Mouse (Mus musculus): ENCODE data around the gene Kmt5c.
A peak's percentile ranks its signal among the peaks of the same experiment; 100 is the strongest.

Gene Kmt5c

DNA sequence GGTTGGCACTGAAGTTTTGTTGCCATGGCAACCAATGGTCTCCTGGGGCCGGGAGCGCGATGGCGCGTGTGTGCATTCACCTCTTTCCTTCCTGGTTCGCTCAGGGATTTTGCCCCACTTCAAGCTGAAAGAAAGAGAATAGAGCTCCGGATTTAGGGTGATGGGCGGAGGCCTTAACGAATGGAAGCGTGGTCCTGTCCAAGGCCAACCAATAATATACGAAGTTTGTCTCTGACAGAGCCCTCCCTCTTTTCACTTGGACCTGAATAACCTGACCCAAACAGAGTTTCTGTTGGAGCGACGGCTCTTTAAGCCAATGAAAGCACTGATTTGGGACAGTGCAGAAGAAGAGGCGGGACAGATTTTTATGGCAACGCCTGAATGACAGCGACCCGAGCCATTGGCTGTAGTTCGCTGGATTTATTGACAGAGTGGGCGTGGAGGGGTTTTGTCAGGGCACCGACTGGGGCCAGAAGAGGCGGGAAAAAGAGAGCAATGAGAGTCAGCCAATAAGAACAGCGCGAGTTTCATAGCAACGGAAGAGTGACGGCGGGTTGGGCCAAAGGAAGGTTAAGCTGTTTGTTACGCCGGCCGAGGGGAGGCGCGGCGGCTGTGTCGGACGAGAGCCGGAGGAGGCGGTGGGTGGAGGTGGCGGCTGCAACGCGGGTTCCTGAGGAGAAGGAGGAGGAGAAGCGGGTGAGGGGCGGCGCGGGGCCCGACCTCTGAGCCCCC, at the start of gene Kmt5c:
Gene Kmt5c (plus strand): TSS at position 572 of the 732 bp plus-strand sequence.
- peak; percentile 99 for DNase-seq

DNA sequence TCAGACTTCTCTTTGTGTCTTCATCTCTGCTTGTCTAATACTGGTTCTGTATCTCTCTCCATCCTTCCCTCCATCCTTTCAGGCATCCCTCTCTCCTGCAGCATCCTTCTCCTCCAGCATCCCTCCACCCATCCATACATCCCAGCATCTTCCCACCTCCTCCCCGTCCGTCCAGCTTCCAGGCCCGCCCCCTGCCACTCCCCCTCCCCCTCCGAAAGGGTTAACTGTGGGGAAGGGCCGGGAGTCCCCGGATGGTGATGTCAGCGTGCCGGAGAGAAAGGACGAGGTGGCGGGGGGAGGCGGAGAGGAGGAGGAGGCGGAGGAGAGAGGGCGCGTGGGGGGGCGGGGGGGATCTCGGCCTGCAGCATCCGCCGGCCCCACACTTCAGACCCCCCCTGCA, 49.5 kb upstream of the Kmt5c start, which contains the start of gene Brsk1:
Gene Brsk1 (plus strand): TSS at position 218 of the 400 bp plus-strand sequence.
- peak; percentile 60 for DNase-seq

DNA sequence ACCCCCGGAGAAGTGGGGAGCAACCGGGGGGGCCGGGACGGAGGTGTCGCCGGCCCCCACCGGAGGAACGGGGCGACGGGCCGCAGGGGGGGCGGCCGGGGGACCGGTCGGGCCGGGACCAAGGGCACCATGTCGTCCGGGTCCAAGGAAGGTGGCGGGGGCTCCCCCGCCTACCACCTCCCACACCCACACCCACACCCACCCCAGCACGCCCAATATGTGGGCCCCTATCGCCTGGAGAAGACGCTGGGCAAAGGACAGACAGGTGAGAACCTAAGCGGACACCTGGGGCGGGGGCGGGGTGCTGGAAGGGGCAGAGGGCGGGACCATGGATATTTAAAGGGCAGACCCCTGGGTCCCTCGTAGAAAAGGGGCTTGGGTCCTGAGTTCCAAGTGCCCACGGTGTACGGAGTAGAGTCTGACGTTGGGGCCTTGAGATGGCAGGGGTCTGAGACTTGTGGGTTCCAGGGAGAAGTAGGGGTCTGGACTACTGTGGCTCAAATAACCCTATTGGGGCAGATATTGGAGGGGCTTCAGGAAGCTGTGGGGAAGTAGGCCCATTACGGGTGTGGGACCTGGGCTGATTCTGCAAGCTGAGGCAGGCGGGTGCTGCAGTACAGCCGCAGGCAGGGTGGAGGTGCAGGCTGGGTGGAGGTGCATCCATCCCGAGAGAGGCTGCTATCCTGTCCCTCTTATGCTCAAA, 48.8 kb upstream of the Kmt5c start:
- no peak for DNase-seq

DNA sequence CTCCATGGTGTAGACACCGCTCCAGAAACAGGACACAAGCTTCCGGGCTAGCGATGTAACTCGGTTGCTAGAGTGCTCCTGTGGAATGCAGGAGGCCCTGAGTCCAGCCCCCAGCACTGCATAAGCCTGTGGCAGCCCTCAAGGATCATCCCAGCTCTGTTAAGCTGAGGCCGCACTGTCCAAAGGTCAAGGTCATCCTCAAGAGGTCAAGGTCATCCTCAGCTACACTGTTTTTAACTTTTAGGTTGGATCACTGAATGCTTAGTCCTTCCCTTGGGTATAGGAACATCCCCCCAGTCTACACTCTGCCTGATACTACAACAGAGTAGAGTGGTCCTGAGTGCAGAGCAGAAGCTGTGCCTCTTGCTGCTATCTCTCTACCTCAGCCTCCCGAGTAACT, 46.9 kb upstream of the Kmt5c start:
- DNase-seq, result no peak

DNA sequence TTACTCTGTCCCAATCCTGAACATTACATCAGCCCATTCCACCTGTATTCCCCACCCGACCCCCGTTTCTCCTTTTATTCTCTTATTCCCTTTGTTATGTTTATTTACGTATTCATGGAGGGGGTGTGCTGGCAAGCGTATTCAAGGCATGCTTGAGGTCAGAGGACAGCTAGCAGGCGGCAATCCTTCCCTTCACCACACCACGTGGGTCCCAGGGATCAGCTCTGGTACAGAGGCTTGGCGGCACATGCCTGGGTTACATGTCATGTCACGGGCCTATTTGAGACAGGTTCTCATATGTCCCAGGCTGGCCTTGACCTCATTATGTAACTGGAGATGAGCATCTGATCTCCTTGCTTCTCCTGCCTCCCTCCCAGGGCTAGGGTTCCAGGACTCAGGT, 37.6 kb upstream of the Kmt5c start:
- DNase-seq, result no peak

DNA sequence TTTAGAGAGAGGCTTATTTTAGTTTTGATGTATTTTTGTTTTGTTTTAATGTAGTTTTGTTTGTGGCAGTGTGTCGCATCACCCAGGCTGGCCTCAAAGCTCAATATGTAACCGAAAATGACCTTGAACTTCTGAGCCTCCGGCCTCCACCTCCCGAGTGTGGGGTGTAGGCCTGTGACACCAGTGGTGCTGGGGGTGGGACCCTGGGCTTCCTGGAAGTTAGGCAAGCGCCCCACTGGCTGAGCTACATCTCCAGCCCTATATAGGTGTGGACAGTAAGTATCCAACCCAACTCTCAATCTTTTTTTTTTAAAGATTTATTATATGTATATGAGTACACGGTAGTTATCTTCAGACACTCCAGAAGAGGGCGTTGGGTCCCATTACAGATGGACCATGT, 36.7 kb upstream of the Kmt5c start:
- no peak for DNase-seq

DNA sequence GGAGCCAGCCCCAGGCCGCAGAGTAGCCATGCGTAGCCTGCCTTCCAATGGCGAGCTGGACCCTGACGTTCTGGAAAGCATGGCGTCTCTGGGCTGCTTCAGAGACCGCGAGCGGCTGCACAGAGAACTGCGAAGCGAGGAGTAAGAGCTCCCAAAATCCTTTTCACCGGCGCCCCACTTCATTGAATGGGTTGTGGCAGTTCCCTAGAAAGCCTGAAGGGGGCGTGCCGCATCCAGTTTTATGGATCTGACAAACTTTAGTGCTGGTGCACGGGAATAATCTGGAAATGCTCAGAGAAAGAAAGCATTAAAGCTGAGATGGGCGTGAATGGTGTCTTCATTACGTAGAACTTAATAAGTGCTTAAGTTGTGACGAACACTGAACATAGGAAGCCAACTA, 34.8 kb upstream of the Kmt5c start:
- DNase-seq, result peak; percentile 30

DNA sequence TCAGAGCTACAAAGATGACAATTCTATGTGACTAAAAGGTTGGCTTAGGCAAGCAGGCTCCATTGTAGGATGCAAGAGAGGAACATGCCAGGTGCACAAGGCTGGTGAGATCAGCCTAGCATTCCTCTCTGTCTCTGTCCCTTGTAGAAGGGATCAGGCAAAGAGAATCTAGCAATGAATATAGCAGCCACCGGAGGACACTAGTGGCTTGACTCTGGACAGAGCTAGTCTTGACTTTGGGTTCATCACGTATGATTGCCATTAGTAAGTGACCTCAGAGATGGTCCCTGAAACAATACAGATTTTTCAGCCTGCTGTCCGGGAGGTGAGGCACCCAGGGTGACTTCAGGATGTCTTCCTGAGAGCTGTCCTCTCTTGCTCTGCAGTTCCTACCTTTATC, 27.3 kb upstream of the Kmt5c start:
- no peak for DNase-seq

DNA sequence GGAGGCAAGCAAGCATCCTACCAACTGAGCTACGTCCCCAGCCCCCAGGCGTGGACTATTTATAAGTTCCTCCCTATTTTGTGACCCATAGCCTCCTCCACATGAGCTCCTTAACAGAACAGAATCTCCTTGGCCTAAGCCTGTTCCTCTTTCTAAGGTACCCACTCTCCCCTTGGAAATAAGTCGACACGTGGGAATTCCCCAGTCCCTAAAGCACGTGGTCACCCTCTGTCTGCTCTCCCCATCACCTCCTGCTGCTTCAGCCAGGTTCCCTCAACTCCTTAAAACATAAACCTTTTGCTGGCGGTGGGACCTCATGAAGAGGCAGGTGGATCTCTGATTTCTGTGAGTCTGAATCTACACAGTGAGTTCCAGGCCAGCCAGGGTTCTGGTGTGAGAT, 23.0 kb upstream of the Kmt5c start:
- no peak for DNase-seq

DNA sequence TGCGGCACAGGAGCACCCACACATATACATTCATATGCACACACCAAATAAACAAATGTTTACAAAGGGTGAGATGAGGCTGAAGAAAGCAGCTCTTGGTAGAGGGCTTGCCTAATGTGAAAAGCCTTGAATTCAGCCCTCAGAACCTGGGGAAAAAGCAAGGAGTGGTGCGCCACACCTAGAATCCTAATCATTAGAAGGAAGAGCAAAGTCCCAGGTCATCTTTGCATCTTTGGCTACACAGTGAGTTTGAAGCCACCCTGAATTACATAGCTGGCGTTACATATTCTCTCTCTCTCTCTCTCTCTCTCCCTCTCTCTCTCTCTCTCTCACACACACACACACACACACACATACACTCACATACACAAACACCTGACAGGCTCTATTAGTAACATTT, 20.6 kb upstream of the Kmt5c start:
- no peak for DNase-seq

DNA sequence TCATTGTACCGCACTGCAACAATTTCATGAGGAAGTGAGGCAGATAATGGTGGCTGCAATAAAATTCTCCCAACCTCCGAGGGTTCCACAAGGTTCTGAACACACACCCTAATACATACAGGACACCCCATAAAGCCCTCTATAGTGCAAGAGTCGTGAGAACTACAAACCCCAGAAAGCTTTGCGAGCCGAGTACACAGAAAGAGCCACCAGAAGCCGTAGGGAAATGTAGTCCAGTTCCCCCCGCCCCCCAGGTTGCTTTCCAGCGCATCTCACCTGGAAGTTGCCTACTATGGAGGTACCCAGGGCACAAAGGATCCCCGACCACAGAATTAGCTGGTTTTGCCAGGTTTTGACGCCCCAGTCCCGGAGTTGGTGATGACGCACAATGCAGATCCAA, 16.4 kb upstream of the Kmt5c start:
- peak; percentile 18 for DNase-seq

DNA sequence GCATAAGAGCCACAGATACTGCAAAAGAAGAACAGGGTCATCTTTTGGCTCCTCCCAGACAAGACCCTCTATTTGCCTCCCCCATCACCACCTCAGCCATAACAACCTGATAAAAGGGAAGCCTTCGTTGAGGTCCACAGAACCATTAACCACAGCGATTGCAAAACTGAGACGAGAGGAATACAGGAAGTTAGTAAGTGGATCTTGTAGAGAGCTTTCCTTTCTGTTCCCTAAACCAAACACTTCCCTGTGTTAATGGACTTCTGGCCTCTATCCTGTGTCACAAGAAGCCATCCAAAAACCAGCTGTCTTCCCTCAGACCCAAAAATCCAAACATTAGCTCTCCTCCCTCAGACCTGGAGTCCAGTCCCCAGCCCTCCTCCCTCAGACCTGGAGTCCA, 15.6 kb upstream of the Kmt5c start:
- no peak for DNase-seq

DNA sequence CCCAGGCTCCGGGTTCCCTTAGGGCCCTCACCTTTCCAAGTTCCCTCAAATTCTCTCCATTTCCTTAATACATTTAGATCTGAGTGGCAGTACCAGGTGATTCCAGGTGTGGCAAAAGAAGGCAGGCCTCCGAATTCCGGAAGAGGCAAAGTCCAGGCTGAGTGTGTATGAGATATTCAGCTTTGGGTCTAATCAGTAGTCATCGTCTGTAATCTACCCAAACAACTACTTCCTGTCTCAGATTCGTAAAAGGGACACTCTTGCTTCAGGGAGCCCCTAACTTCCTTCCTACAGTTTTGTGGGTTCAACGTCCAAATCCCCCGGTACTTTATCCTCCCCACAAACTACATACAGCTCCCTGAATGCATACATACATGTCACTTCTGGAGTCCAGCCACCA, 14.7 kb upstream of the Kmt5c start, which contains the start of gene Tmem150b:
Gene Tmem150b (minus strand): TSS at position 81 of the 400 bp plus-strand sequence.
- DNase-seq, result no peak

DNA sequence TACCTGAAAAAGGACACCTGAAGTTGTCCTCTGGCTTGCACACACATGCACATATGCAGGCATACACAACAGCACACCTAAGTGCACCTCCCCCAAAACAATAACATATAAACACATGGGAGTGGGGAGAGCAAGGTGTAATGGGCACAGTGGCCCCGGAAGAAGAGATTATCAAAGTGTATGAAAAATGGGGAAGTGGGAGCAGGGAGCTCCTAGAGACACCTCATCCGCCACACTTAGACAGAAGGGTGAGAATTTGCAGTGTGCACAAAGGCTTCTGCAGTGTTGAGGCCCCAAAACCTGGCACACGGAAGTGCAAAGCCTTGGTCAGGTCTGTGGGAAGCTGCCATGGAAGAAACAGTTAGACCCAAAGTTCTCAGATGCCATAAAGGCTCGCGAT, 8.8 kb upstream of the Kmt5c start:
- no peak for DNase-seq

DNA sequence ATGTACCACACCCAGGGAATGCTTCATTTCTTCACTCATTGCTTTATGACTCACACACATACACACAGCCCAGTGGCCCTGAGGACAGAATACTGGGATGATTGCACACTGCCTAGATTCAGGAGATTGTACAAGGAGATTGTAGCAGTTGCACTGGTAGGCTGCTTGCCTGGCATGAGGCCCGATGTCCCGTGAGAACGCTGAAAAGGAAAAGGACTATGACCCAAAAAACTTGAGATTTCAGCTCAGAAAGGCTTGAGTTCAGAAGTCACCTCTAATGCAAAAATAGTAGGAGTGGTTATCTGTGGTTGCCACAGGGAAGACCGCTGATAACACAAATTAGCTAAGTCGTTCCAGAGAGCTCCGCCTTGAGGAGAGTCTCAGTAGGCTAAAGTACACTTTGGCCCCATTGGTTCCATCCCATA, 6.9 kb upstream of the Kmt5c start:
- peak; percentile 39 for DNase-seq

DNA sequence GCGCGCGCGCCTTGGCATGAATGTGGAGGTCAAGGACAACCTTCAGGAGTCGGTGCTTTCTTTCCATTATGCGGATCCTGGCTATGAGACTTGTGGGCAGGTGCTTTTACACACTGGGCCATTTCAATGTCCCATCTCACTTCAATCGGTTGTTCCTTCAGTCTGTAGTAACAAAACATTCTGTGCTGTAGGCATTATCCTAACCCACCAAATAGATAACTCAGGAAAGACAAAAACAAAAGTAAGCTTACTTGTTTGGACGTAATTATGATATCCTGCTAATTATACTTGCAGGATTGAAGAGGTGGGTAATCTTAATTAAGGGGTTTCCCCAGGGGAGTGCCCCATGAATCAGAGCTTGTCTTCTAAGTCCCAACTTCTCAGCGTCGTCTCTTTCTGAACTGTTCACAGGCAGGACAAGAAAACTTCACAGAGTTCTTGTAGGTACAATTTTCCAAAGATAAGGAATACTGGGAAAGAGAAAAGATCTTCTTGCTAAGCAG, 823 bp upstream of the Kmt5c start:
- no peak for DNase-seq

DNA sequence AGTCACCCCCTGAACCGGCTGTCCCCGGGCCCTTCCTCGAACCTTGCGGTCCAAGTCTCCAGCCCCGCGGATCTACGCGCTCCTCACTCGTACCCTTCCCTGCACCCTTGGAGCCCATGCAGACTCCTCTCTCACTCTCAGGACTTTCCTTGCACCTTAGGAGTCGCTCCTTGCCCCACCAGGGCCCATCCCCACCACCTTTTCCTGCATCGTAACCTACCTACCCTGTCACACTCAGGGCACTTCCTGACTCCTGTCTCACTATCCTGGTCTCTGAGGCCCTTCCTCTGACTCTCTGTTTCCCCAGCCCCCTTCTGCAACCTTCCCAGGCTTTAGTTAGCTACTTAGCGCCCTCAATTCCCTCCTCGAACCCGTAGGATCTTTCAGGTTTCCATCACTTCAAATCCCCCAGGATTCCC, 403 bp downstream of the Kmt5c start:
- no peak for DNase-seq

DNA sequence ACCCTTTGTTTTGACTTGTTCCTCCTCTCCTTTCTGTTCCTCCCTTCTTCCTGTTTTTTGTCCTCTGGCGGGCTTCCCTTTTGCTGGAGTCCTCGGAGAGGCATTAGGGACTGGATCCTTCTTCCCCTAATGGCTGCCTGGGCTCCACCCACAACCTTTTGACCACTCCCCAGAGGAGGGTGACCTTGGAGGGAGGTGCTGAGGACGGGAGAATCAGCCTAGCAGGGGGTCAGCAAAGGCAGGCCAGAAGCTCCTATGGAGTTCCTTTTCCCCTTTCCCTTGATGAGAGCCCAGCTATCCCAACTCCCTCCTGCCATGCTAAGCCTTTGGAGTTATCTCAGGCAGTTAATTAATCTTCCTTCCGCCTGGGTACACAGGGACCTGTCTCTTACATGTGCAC, 1.2 kb downstream of the Kmt5c start:
- peak; percentile 84 for DNase-seq

DNA sequence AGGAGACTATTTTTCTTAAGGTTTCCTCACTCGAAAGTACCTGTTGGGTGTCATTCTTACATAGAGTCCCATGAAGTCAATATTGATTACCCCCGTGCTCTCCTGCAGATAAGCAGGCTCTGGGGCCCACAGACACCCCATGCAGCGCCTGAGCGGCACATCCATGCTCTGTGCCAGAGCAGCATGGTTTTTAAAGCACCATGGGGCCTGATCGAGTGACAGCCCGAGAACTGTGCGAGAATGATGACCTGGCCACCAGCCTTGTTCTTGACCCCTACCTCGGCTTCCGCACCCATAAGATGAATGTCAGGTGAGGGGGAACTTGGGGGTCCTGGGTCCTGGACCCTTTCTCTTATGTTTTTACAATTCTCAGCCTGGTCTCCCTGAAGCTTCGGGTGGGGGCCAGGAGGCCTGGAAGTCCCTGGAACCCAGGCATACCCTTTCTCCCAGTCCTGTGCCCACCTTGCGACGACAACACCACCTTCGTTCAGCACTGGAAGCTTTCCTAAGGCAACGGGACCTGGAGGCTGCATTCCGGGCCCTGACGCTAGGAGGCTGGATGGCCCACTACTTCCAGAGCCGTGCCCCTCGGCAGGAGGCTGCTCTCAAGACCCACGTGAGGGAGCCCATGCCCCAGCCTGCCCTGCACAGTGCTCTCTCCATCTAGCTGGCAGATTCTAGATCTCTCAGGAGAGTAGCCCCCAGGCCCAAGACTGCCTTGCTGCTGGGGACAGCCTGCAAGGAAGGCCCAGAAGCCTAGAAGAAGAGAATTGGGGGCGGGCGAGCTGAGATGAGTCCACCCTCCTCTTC, 2.0 kb downstream of the Kmt5c start:
- peak; percentile 7 for DNase-seq

DNA sequence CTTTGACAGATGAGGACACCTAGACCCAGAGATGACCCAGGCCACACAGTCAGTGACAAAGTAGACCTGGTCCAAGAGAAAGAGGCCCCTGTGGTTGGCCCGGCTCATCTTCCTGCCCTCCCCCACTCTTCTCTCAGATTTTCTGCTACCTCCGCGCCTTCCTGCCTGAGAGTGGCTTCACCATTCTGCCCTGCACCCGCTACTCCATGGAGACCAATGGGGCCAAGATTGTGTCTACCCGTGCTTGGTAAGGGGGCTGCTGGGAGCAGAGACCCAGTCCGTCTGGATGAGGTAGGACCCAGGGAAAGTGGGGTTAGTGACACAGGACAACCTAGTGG, 2.5 kb downstream of the Kmt5c start:
- DNase-seq, result no peak

DNA sequence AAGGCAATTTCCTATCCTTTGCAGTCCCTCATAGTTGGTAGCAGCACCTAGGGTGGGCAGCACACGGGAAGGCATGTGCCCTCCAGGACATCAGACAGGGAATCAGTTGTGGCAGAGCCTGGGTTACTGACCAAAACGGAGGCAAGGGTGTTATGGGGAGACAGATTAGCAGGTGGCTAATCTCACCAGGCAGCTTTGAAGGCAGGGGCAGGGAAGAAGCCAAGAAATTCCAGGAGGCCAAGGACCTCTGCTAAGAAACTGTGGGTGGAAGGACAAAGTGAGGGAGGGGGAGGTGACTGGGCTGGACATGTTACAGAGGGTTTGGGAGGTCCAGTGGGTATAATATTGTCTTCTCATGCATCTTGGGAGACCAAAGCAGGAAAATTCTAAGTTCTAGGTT, 3.4 kb downstream of the Kmt5c start:
- DNase-seq, result peak; percentile 10

DNA sequence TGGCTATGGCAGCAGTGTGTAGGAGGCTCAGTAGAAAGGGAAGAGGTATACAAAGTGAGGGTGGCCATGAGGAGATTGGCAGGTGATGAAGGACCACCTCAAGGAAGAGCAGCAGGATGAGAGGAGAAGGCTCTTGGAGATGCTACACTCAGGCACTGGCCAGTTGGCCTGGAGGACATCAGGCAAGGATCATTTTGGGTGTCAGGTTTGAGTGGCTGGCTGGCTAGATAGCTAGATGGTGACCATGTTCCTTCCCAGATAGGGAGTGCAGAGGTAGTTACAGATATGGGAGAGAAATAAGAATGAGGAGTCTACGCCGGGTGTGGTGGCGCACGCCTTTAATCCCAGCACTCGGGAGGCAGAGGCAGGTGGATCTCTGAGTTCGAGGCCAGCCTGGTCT, 5.0 kb downstream of the Kmt5c start:
- no peak for DNase-seq

DNA sequence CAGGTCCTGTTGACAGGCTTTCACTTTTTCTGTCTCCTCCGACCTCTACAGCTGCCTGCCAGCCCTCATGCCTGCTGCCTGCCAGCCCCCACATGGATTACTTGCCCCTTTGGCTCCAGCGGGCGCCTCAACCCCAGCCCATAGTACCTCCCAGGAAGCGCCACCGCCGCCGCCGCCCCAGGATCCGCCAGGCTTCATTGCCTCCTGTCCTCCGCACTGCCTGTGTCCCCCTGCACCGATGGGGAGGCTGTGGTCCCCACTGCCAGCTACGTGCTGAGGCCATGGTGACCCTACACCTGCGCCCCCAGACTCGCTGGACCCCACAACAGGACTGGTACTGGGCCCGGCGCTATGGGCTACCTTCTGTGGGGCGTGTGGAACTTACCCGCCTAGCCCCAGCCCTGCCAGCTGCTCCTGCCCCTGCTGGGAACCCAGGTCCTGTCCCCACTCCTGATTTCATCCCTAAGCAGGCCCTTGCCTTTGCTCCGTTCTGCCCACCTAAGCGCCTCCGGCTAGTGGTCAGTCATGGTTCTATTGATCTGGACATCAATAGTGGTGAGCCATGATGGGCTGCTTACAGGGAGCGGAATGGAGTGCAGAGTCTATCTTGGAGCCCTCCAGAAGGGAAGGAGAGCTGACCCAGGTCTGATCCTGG, 6.5 kb downstream of the Kmt5c start:
- no peak for DNase-seq

All from kidney, postnatal 14 days (tissue).